Mouse (Mus musculus) heart, postnatal 0 days (tissue): ENCODE results near the gene Bcl7c.

Experiments used
- CTCF ChIP-seq: IDR thresholded peaks from 2 replicates; pipeline ENCODE4 v1.5.1; 2016; ENCODE audit warnings: antibody characterized with exemption, control low read depth, low read depth
- EP300 ChIP-seq: IDR thresholded peaks from 2 replicates; pipeline ENCODE4 v1.6.1; 2016; ENCODE audit warnings: antibody characterized with exemption, low read depth

- no peak for TF ChIP-seq CTCF
- TF ChIP-seq EP300: no peak
These were observed 41.7 kb upstream of the Bcl7c start for GRCm38 (mm10) chr7:127750131-127751127.
